ENCODE assay signal across 12 mouse cellular contexts in the genomic region with DNA sequence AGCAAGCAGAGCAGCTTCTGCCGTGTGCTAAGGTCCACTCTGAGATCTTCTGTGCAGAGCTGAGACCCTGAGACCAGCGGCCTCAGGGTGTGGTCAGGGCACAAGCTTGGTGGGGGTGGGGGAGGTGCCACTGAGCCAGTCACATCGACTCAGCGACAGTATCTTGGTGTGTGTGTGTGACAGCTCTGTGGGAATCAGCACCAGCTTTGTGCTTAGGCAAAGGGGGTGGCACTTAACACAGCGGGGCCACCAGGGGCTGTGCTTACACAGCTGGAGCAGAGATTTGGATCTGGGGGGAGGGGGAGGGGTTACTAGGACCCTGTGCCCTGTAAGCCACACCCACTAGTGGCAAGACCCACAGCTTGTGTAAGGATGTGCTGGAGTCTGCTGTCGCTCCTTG.
A peak's percentile ranks its signal among the peaks of the same experiment; 100 is the strongest.
DNase-seq lines count a peak whose midpoint lies in the region; ATAC-seq and TF ChIP-seq lines count a peak whose summit lies in the region.
"Had no signal": no experiment of that assay in that cellular context is flagged by ENCODE, and none has a peak within 500 bp of the region (broad histone marks: within the 10 kb centered on the region; RNA-seq: fewer than 3 reads in every experiment).

No protein-coding gene starts in this region.

- H3K4me3 ChIP-seq in heart, embryonic 13.5 days, result no peak overlapping the region
- H3K4me3 ChIP-seq in hindbrain, embryonic 13.5 days, result no peak overlapping the region
- no peak overlapping the region for H3K4me3 ChIP-seq in midbrain, embryonic 14.5 days (replicated peaks; ENCODE audit: low read depth, low read length)
- H3K4me3 ChIP-seq: erythroblast, embryonic 14.5 days had no signal

- TF ChIP-seq POLR2A in brain, embryonic 14.5 days (IDR thresholded peaks at IDR 0.05; ENCODE audit: borderline replicate concordance, extremely low read depth, insufficient read depth, insufficient read length, poor library complexity, severe bottlenecking), result no peak

- no peaks in the 10 kb centered on the region for H3K9me3 ChIP-seq in heart, embryonic 13.5 days
- H3K9me3 ChIP-seq in hindbrain, embryonic 13.5 days, result no peaks in the 10 kb centered on the region
- H3K9me3 ChIP-seq in midbrain, embryonic 14.5 days (ENCODE audit: control insufficient read depth, low read length), result no peaks in the 10 kb centered on the region

- 17% methylated on average over 6 of the region's 6 CpGs for WGBS in heart, embryonic 13.5 days
- 24% methylated on average over 6 of the region's 6 CpGs for WGBS in hindbrain, embryonic 13.5 days
- WGBS in midbrain, embryonic 14.5 days, result 17% methylated on average over 6 of the region's 6 CpGs

- H3K9ac ChIP-seq in heart, embryonic 13.5 days, result peak overlapping the region; percentile 33
- H3K9ac ChIP-seq in hindbrain, embryonic 13.5 days, result peak overlapping the region; percentile 60
- H3K9ac ChIP-seq in midbrain, embryonic 14.5 days (replicated peaks; ENCODE audit: low read length), result 0 out of 2 replicates have a peak overlapping the region, but pooled peaks have one; percentile 16

- DNase-seq in heart, postnatal 25 days (ENCODE audit: low spot score), result no peak
- peak; percentile 71 for DNase-seq in brain, embryonic 14.5 days (ENCODE audit: low read depth)
- peak; percentile 36 for DNase-seq in midbrain, embryonic 14.5 days
- no peak for DNase-seq in adrenal gland, adult 18-20 months (ENCODE audit: low spot score in 2 of 2)
- DNase-seq in gastrocnemius, postnatal 36 days, result no peak
- no peak for DNase-seq in cerebellum, postnatal 25 days
- DNase-seq: heart, postnatal 36 days; thymus, postnatal 14 days had no signal

- H3K36me3 ChIP-seq in heart, embryonic 13.5 days, result peaks cover 71% of the 10 kb centered on the region
- peaks cover 60% of the 10 kb centered on the region for H3K36me3 ChIP-seq in hindbrain, embryonic 13.5 days
- peaks cover 36% of the 10 kb centered on the region for H3K36me3 ChIP-seq in midbrain, embryonic 14.5 days (ENCODE audit: control insufficient read depth, insufficient read depth, low read length)

- H3K4me2 ChIP-seq in heart, embryonic 13.5 days, result no peak overlapping the region
- H3K4me2 ChIP-seq in hindbrain, embryonic 13.5 days, result no peak overlapping the region
- H3K4me2 ChIP-seq in midbrain, embryonic 14.5 days (ENCODE audit: low read length), result no peak overlapping the region

- peaks cover 69% of the 10 kb centered on the region for H3K4me1 ChIP-seq in heart, embryonic 13.5 days
- H3K4me1 ChIP-seq in hindbrain, embryonic 13.5 days (replicated peaks), result peaks cover 38% of the 10 kb centered on the region
- peaks cover 24% of the 10 kb centered on the region for H3K4me1 ChIP-seq in midbrain, embryonic 14.5 days (ENCODE audit: control insufficient read depth, insufficient read depth, low read length)

- TF ChIP-seq CTCF in brain, embryonic 14.5 days (IDR thresholded peaks at IDR 0.05; ENCODE audit: borderline replicate concordance, extremely low read depth, insufficient read depth, insufficient read length), result no peak

- intact Hi-C loops in heart, postnatal 25 days (cut with DNase I), result no loop called here
- intact Hi-C loops in gastrocnemius, postnatal 36 days (cut with DNase I), result loop anchor here (10.0 kb wide), 2 partner anchors 159 to 261 kb away; no protein-coding TSS in a partner anchor

- no peaks in the 10 kb centered on the region for H3K27me3 ChIP-seq in heart, embryonic 13.5 days (replicated peaks)
- H3K27me3 ChIP-seq in hindbrain, embryonic 13.5 days, result no peaks in the 10 kb centered on the region
- H3K27me3 ChIP-seq in midbrain, embryonic 14.5 days (ENCODE audit: control insufficient read depth, insufficient read depth, low read length), result no peaks in the 10 kb centered on the region

- ATAC-seq in heart, embryonic 13.5 days (ENCODE audit: extremely low read depth, insufficient number of reproducible peaks, low FRiP score, low TSS enrichment), result no peak
- ATAC-seq in hindbrain, embryonic 13.5 days (ENCODE audit: low FRiP score), result peak; percentile 36
- ATAC-seq in midbrain, embryonic 14.5 days (ENCODE audit: low FRiP score, low TSS enrichment), result 0 out of 2 replicates have a peak, but pooled peaks have one; percentile 12
- ATAC-seq: activated CD4-positive, CD25-positive, alpha-beta regulatory T cell, adult 4 months had no signal

- peak overlapping the region; percentile 77 for H3K27ac ChIP-seq in heart, embryonic 13.5 days (replicated peaks)
- peak overlapping the region; percentile 87 for H3K27ac ChIP-seq in hindbrain, embryonic 13.5 days
- H3K27ac ChIP-seq in midbrain, embryonic 14.5 days (replicated peaks; ENCODE audit: low read depth, low read length), result peak overlapping the region; percentile 81

Comparison
In these comparisons a context has a peak if more than half of its experiments do, and no peak if none do; other contexts are left out.
1. DNase-seq: peak in brain, embryonic 14.5 days (single experiment) and midbrain, embryonic 14.5 days (single experiment); none in heart, postnatal 25 days (single experiment), adrenal gland, adult 18-20 months (0 of 2), gastrocnemius, postnatal 36 days (0 of 2) and cerebellum, postnatal 25 days (0 of 2).
2. Peak in every context shown above with its lines, with median percentiles within 50 percentile points of each other: H3K27ac ChIP-seq and H3K9ac ChIP-seq.